Mouse (Mus musculus) lung, embryonic 16.5 days (tissue): ENCODE data around the gene Rhog. TPM values are rescaled to one million over a fixed set of nuclear protein-coding genes. Genes with fewer than 3 reads are reported as not detected.

Source experiments
- polyA plus RNA-seq: library from polyadenylated mRNA; unstranded; fragments of >200 nt; fragmentation: Nextera tagmentation; extraction: Ambion mirVana; gene quantifications from 2 replicates; pipeline ENCODE4 v1.2.1, GENCODE M21; 2015

The Rhog gene
- polyA plus RNA-seq, 1 experiment from 2014 or later: 78.1 TPM

Other genes with a start within 250 kb of the Rhog start
- gene Il18bp, start 237.4 kb downstream of the Rhog start, polyA plus RNA-seq: 2.1 and 3.0 TPM in 2 replicates
- gene Rnf121, start 190.6 kb downstream of the Rhog start, polyA plus RNA-seq: 25.2 and 25.6 TPM in 2 replicates
- gene Xndc1, start 190.5 kb downstream of the Rhog start, polyA plus RNA-seq: 31.0 and 35.0 TPM in 2 replicates
- gene Xntrpc, start 190.3 kb downstream of the Rhog start, polyA plus RNA-seq: 1.0 and 1.2 TPM in 2 replicates
- gene Trpc2, start 172.9 kb downstream of the Rhog start, polyA plus RNA-seq: 0.08 and 0.10 TPM in 2 replicates
- 1.1 and 1.9 TPM in 2 replicates for gene Art1, start 154.3 kb downstream of the Rhog start, polyA plus RNA-seq
- 1.3 and 1.5 TPM in 2 replicates for gene Art5, start 146.6 kb downstream of the Rhog start, polyA plus RNA-seq
- 0.11 and 0.40 TPM in 2 replicates for gene Chrna10, start 139.2 kb downstream of the Rhog start, polyA plus RNA-seq
- 32.8 and 34.4 TPM in 2 replicates for gene Nup98, start 45.9 kb downstream of the Rhog start, polyA plus RNA-seq
- gene Pgap2, start 45.8 kb downstream of the Rhog start, polyA plus RNA-seq: 95.1 and 103 TPM in 2 replicates
- 20.6 and 21.3 TPM in 2 replicates for gene Stim1, start 11.8 kb upstream of the Rhog start, polyA plus RNA-seq
- 160 and 162 TPM in 2 replicates for gene Rrm1, start 185.6 kb upstream of the Rhog start, polyA plus RNA-seq
- 0.18 TPM in 1 of 2 replicates, not detected in the other for gene Olfr543, start 225.6 kb upstream of the Rhog start, polyA plus RNA-seq
- 0.06 and 0.08 TPM in 2 replicates for gene Olfr544, start 232.3 kb upstream of the Rhog start, polyA plus RNA-seq
- not detected in 2 replicates for gene Olfr545, start 243.5 kb upstream of the Rhog start, polyA plus RNA-seq